Mouse (Mus musculus) cortical plate, adult 2 months (tissue): Measurements from ENCODE around the gene Tprg.

ENCODE experiments used
- CTCF ChIP-seq: fragments of 200-500 bp; IDR thresholded peaks from 2 replicates; pipeline ENCODE4 v1.5.1; 2011; ENCODE audit warnings: mild to moderate bottlenecking, control low read depth, low read length; ENCODE audit not compliant: insufficient read depth; ENCODE audit errors: extremely low read depth
- POLR2A ChIP-seq: fragments of 200-500 bp; IDR thresholded peaks from 2 replicates; pipeline ENCODE4 v1.6.1; 2011; ENCODE audit warnings: mild to moderate bottlenecking, low read length, control low read depth; ENCODE audit not compliant: insufficient read depth; ENCODE audit errors: extremely low read depth

DNA sequence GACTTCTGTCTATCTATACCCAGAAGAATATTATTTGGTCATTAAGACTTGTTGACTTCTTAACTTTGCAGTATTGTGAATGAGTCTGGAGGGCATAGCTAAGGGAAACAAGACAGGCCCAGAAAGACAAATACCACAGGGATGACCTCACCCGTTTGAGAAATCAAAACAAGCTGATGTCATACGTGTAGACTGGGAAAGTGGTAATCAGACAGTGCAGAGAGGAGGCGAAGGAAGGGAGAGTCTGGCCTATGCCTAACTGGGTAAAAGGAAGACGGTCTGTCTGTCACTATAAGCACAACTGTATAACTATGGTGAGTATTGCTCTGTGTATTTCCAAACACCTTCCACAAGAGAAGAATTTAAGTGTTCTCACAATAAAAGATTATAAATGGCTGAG lies 23.7 kb upstream of the Tprg start:
- no peak for TF ChIP-seq CTCF
- TF ChIP-seq POLR2A: no peak
